Mouse (Mus musculus): ENCODE measurements at regions not wholly inside any gene's neighbourhood (a gene's known extent, or its start where the extent isn't known, plus 50 kb on each side); places are given as distances from the start of the nearest gene placed in this dataset.

DNA sequence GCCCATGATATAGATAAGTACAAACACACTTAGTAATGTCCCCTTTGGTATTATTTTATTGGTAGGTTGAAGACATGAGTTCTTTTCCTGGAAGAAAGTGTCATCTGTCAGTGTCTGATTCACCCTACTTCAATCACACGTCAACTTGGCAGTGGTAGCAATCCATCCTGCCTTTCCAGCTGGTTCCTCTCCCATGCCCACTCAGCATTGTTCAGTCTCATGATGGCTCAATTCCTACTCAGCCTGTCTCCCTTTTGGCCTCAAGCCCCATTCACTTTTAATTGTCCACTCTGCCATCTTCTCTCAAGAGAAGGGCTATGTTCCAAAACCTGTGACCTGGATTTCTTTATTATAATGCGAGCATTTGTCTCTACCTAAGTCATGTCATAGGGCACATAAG lies 474.4 kb upstream of the Htr2a start:
- DNase-seq: no peak
- Histone ChIP-seq H3K4me3 (no peak overlapping the region), H3K27ac (no peak overlapping the region)
- intact Hi-C loops (cut with DNase I): no loop called here
- TF ChIP-seq CTCF (IDR thresholded peaks at IDR 0.05): no peak

DNA sequence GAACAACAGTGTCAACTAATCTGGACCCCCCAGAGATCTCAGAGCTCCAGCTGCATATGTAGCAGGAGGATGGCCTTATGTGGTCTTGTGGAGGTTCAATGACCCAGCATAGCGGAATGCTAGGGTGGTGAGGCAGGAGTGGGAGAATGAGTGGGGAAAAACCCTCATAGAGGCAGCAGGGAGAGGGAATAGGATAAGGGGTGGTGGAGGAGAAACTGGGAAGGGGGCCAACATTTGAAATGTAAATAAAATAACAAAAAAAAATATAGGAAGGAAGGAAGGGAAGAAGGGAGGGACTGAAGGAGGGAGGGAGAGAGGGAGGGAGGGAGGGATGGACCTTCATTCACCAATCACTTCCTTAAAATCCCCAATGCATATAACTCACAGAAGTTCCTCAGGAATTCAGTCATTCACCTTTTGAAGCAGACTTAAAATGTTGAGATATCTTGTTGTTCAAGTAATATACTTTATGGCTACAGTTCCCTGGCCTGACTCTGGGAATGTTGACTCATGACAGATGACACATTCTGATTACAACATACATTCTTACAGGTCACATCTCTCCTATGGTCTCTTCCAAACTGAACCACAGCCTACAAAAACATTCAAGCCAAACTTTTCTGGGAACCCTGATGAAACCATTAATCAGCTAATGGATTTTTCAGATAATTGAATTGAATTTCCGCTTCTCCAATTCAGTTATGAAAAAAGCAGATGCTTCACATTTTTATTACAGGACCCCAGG lies 471.3 kb upstream of the Htr2a start:
- Histone ChIP-seq H3K27ac (no peak overlapping the region), H3K4me3 (no peak overlapping the region)
- TF ChIP-seq CTCF (IDR thresholded peaks at IDR 0.05): no peak
- DNase-seq: no peak
- intact Hi-C loops (cut with DNase I): no loop called here

DNA sequence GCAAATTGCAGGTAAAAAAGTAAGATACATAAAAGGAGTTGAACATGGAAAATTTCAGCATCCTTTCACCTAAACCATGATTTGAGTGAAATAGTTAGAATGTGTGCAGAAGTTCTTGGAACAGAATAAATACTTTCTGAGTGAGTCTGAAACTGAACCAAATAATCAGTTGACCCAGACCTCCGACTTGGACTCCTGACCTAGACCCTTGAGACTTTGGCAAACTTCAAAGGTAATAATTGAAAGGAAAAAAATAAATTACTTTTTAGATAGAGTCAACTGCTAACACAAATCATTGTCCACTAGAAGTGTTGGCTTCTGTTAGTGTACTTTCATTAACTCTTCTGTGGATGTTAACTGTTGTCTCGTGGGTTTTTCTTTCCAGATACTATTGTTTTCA lies 460.6 kb upstream of the Htr2a start:
- no peak for DNase-seq
- H3K27ac ChIP-seq: no peak overlapping the region
- no peak for TF ChIP-seq CTCF (IDR thresholded peaks at IDR 0.05)
- intact Hi-C loops (cut with DNase I): no loop called here
- H3K4me3 ChIP-seq: no peak overlapping the region

DNA sequence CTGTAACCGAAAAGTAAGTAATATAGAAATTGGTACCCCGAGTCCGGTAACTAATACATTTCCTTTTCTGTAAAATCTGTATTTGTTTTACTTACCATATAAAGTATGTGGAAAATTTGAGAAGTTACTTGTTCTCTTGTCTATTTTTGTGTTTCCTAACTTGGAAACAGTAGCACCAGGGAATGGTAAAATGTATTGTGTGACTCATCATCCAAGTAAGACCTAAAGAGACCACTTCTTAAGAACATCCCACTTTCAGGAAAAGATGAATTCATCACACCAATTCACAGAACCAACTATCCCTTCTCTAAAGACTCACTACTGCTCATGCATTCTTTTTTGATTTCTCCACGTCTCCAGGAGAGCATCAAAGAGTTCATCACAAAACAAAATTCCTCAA lies 457.6 kb upstream of the Htr2a start:
- TF ChIP-seq CTCF (IDR thresholded peaks at IDR 0.05): no peak
- no peak overlapping the region for H3K27ac ChIP-seq

DNA sequence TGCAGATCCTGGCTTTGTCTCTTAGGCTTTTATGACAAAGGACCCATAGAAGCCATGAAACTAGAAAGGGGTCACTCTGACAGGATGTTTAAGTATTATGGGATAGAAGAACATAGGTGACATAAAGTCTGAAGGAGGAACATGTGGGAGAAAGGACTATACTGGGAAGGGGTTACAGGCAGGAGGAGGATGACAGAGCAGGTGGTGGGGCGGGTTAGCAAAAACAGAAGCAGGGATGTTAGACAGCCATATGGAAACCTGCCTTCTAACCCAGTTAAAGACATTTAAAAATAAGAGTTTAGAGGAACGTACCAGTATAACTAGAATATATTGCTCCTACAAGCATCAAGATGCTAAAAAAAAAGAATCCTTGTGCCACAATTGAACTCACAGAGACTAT lies 438.9 kb upstream of the Htr2a start:
- H3K4me3 ChIP-seq: no peak overlapping the region
- H3K27ac ChIP-seq: no peak overlapping the region
- intact Hi-C loops (cut with DNase I): no loop called here
- no peak for TF ChIP-seq CTCF (IDR thresholded peaks at IDR 0.05)
- no peak for DNase-seq

More for the DNA sequence above, 457.6 kb upstream of the Htr2a start:
- intact Hi-C loops (cut with DNase I): no loop called here
- no peak for DNase-seq
- no peak overlapping the region for H3K4me3 ChIP-seq

DNA sequence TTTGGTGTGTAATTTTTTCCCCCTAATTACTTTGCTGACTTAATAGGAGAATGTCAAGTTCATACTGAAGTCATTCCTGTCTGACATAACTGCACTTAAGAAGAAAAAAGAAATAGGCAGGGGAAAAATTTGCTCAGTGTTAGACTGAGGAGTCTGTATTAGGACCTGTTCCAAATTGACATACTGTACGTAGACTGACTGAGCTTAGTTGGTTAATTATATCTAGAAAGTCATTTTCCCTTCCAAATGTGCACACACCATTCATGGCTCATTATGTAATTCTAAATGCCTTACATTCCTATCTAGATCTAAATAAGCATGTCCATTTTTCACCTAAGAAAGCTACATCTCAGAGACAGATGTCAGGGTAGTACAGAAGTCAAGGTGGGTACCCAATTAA lies 435.6 kb upstream of the Htr2a start:
- H3K4me3 ChIP-seq: no peak overlapping the region
- no peak for TF ChIP-seq CTCF (IDR thresholded peaks at IDR 0.05)
- no peak overlapping the region for H3K27ac ChIP-seq
- intact Hi-C loops (cut with DNase I): no loop called here
- no peak for DNase-seq

DNA sequence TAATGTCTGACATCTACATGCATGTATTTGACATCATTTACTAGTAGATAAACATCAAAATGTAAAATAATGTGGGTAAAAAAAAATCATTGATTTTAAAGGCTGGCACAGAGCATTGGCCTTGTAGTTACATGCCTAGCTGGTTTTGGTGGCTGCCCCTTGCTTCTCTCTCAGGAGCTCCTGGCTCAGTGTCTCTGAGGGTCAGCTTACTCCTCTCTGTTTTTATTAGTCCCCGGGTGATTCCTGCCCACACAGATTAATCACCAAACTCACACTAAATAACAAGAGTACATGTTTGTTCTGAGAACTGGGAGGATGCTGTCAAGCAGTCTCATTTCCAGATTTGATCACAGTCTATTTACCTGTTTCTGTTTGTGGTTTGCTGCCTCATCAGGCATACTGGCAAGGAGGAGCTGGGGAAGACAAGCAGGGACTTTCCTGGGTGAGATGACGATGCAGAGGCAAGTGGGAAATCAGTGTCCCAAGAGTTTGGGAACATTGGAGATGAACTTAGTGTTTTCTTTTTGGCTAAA lies 422.7 kb upstream of the Htr2a start:
- intact Hi-C loops (cut with DNase I): no loop called here
- no peak overlapping the region for H3K27ac ChIP-seq
- no peak for TF ChIP-seq CTCF (IDR thresholded peaks at IDR 0.05)
- H3K4me3 ChIP-seq: no peak overlapping the region
- DNase-seq: no peak

DNA sequence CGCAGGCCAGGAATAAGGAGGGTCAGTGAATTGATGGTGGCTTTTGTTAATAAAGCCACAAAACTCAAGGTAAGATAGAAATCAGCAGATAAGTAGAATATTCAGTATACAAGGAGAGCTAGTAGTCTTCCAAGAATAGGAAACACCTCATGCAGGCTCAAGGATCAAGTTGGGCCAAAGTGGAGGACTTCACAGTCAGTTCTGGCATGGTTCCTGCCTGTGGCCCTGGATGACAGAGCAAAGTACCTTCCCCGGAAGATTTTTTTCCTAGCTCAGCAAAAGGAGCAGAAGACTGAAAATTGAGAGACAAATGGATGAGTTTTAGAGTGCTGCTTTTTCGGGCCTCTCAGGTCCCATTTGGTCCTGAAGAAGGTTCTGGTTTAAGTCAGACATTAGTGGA lies 420.9 kb upstream of the Htr2a start:
- TF ChIP-seq CTCF (IDR thresholded peaks at IDR 0.05): no peak
- intact Hi-C loops (cut with DNase I): no loop called here
- H3K4me3 ChIP-seq: no peak overlapping the region
- no peak for DNase-seq
- H3K27ac ChIP-seq: no peak overlapping the region

DNA sequence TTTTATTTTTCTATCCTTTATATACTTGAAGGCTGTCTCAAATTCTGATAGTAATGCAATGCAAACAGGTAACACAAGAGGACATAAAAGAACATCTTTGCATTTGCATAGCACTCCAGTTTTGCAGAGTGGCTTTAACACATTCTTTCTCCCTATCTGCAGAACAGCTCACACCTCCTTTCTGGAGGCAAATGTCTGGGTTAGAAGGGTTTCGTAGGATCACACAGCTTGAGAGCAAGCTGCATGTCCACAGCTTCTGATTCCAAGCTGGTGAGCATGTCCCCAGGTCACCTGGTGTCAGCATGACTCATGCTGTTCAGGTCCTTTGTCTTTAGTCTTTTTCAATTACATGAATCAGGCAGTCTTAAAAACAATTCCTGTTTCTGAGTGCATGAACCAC lies 418.5 kb upstream of the Htr2a start:
- Histone ChIP-seq H3K4me3 (no peak overlapping the region), H3K27ac (no peak overlapping the region)
- no peak for TF ChIP-seq CTCF (IDR thresholded peaks at IDR 0.05)
- intact Hi-C loops (cut with DNase I): no loop called here
- no peak for DNase-seq

DNA sequence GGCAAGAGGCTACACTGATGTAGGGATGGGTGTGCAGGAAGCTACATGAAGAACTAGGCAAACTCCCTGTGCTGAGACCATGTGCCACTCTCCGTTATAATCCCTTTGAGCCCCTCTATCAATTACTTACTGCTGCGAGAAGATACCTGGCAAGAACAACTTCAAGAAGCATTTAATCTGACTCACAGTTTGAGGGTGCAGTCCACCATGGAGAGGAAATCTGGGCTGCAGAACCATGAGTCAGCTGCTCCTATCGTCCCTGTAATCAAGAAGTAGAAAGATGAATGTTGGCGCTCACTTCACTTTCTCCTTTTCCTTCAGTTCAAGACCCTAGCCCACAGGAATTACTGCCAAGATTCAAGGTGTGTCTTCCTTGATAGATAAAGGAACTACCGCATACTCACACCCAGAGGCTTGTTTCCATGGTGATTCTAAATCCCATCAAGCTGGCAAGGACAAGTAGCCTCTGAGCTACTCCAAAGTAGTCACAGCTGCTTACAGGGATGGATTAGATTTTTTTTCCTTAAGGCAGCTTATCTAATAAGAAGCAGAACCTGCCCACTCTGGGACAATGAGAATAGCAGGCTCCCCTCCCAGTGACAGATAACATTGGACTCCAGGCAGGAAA lies 411.0 kb upstream of the Htr2a start:
- intact Hi-C loops (cut with DNase I): no loop called here
- DNase-seq: no peak
- no peak overlapping the region for H3K27ac ChIP-seq
- no peak for TF ChIP-seq CTCF (IDR thresholded peaks at IDR 0.05)
- H3K4me3 ChIP-seq: no peak overlapping the region

DNA sequence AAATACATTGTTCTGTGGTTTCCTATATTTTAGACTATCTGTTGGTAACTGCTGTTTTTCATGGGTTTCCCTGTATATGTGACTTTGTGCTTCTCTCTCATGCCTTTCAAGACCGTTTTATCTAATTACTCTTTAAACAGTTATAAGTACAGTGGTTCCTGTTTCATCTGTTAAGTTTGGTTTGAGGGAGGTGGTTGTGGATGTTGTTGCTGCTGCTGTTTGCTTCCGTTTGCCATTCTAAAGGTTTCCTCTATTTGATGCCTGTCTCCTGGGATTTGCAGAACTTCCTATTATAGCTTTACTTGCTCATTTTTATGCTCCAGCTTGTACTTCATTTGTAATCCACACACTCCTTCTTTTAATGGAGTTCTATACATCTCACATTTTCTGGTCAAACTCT lies 400.4 kb upstream of the Htr2a start:
- no peak overlapping the region for H3K4me3 ChIP-seq
- no peak for TF ChIP-seq CTCF (IDR thresholded peaks at IDR 0.05)
- DNase-seq: no peak
- intact Hi-C loops (cut with DNase I): no loop called here
- H3K27ac ChIP-seq: no peak overlapping the region

DNA sequence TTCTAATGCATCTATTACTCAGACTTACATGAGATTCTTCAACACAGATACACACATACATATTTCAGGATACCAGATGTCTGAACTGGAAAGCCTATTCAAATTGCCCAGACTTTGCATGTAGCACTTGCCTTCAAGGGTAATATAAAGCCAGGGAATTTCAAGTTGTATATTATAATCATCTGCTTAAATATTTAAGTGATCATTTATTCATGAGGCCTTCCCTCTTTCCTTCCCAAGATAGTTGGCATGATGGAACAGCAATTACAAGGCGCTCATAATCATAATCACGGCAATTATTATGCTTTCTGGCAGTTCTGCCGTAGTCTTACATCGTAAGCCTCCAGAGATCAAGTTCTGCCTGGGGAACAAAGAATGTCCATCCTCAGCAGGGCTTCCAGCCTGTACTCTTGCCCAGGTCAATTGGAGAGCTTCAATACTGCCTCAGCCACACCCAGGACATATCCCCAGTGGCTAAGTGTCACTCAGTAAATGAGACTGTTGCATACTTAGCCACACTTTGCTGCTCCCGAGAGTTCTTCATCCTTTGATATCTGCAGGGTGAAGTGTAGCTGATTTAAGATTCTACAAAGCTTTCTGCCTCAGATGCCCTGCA lies 391.3 kb upstream of the Htr2a start:
- DNase-seq: no peak
- TF ChIP-seq CTCF (IDR thresholded peaks at IDR 0.05): no peak
- Histone ChIP-seq H3K4me3 (no peak overlapping the region), H3K27ac (no peak overlapping the region)
- intact Hi-C loops (cut with DNase I): no loop called here

DNA sequence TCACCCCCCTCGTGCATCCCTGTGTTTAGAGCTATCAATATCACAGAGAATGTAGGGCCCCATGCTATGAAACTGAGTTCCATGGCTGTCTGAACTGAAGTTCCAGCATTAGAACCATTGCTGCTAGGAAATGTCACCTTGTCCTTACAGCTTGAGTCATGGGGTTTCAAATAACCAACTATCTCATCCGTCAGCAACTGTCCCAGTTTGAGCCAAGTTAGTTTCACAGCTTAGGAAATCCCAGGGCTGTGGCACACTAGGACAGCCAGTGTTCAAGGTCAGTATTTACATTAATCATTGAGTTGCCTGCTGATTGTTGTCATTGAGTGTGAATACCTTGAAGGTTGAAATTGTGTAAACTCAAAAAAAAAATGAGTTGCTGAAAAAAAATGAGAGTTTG lies 390.6 kb upstream of the Htr2a start:
- DNase-seq: no peak
- no peak overlapping the region; the same call in 1 of the 2 replicates for H3K27ac ChIP-seq

More for the DNA sequence above, 390.6 kb upstream of the Htr2a start:
- H3K4me3 ChIP-seq: no peak overlapping the region
- intact Hi-C loops (cut with DNase I): no loop called here
- TF ChIP-seq CTCF (IDR thresholded peaks at IDR 0.05): no peak

Data from gastrocnemius, adult 2 months (tissue).